Mouse (Mus musculus) kidney, embryonic 15.5 days (tissue): ENCODE measurements around the gene Dcaf12. TPM values are rescaled to one million over a fixed set of nuclear protein-coding genes. Genes with fewer than 3 reads are reported as not detected.

Source experiments
- ATAC-seq: fragments of 200-750 bp; cut with Nextera tagmentation; replicated peaks from 2 replicates; pipeline ENCODE4 v1.8.0; 2017; ENCODE audit warnings: moderate TSS enrichment; ENCODE audit not compliant: low FRiP score
- H3K27ac ChIP-seq: fragments of 300-500 bp; sonication (generic); 2 replicates; pipeline ENCODE4 v1.5.1; 2015; ENCODE audit warnings: mild to moderate bottlenecking, inconsistent platforms
- H3K27me3 ChIP-seq: fragments of 300-500 bp; sonication (generic); 2 replicates; pipeline ENCODE4 v1.6.1; 2015; ENCODE audit warnings: inconsistent platforms
- H3K36me3 ChIP-seq: fragments of 300-500 bp; sonication (generic); 2 replicates; pipeline ENCODE4 v1.6.1; 2015; ENCODE audit warnings: inconsistent platforms
- H3K4me1 ChIP-seq: fragments of 300-500 bp; sonication (generic); 2 replicates; pipeline ENCODE4 v1.6.1; 2015; ENCODE audit warnings: inconsistent platforms
- H3K4me2 ChIP-seq: fragments of 300-500 bp; sonication (generic); 2 replicates; pipeline ENCODE4 v1.6.1; 2015; ENCODE audit warnings: moderate library complexity, mild to moderate bottlenecking, inconsistent platforms
- H3K4me3 ChIP-seq: fragments of 300-500 bp; sonication (generic); replicated peaks from 2 replicates; pipeline ENCODE4 v1.5.1; 2015; ENCODE audit warnings: mild to moderate bottlenecking, inconsistent platforms
- H3K9ac ChIP-seq: fragments of 300-500 bp; sonication (generic); 2 replicates; pipeline ENCODE4 v1.6.1; 2015; ENCODE audit warnings: mild to moderate bottlenecking, inconsistent platforms
- H3K9me3 ChIP-seq: fragments of 300-500 bp; sonication (generic); replicated peaks from 2 replicates; pipeline ENCODE4 v1.6.1; 2016; ENCODE audit warnings: inconsistent platforms
- WGBS: fragments of 180-500 bp; shearing (Covaris S2); methylation state at CpG from one replicate; pipeline ENCODE4 v1.1.7; 2015; ENCODE audit warnings: mixed read lengths; 5-methylcytosine and 5-hydroxymethylcytosine counted together
- polyA plus RNA-seq: library from polyadenylated mRNA; unstranded; fragments of >200 nt; fragmentation: Nextera tagmentation; extraction: Ambion mirVana; gene quantifications from 2 replicates; pipeline ENCODE4 v1.2.1, GENCODE M21; 2015

The Dcaf12 gene
- polyA plus RNA-seq, result 65.7 and 67.9 TPM in 2 replicates

DNA sequence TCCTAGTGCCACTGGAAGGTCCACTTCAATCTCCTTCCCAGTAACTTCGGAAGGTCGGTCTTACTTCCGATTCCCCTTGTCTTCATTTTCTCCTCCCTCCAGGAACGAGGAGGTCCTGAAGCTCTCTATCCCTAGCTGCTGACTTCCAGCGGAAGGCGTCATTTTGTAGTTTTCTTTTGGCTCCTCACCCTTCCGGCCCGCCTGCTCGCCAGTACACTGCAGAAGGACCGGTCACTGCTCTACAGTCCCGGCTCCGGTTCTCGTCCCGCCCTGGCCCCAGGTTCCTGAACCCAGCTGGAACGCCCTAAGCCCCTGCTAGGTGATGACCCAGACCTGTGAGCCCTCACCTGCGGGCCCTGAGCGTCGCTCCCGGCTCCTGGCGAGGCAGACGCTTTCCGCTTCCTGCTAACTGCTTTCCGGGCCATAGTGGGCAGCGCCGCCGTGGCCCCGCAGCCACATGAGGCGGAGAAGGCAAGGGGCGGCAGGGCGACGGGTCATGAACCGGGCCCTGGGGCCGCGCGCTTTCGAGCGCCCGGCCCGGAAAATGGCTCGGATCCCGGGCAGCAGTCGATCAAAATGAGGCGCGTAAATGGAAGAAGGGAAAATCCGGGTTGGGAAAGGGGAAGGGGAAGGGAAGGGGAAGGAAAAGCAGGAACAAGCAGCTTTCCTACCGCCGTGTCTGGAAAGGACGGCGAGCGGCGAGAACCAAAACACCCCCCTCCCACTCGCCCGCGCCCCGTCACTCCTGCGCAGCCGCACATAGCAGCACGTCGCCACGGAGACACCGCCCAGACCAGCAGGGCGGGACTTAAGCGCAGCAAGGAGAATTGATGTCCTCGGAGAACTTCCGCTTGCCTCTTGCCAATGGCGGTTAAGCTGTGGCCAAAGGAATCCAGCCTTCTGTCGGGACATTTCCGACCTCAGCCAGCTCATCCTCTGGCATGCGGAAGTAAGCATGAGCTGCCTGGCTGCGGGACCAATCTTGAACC is at the start of gene Dcaf12:
Gene Dcaf12 (minus strand): TSS at position 749 of the 989 bp plus-strand sequence.
- Histone ChIP-seq H3K4me3 (peak within 1 kb of the TSS; percentile 98), H3K27me3 (no peaks in the 10 kb centered on the region), H3K4me1 (peaks cover 21% of the 10 kb centered on the region), H3K27ac (peak within 1 kb of the TSS; percentile 99), H3K4me2 (peak within 1 kb of the TSS; percentile 77), H3K36me3 (peaks cover 38% of the 10 kb centered on the region), H3K9me3 (no peaks in the 10 kb centered on the region), H3K9ac (peak within 1 kb of the TSS; percentile 97)
- WGBS, result under 1% methylated on average over 70 of the region's 70 CpGs
- peak; percentile 97 for ATAC-seq

GRCm38 (mm10) chr4:41361059-41361458 is 46.4 kb upstream of the Dcaf12 start:
- 91% methylated on average over 3 of the region's 3 CpGs for WGBS
- Histone ChIP-seq H3K4me1 (no peaks in the 10 kb centered on the region), H3K9ac (no peak overlapping the region), H3K27me3 (no peaks in the 10 kb centered on the region), H3K4me2 (no peak overlapping the region), H3K36me3 (peaks cover 17% of the 10 kb centered on the region), H3K9me3 (no peaks in the 10 kb centered on the region), H3K27ac (no peak overlapping the region), H3K4me3 (no peak overlapping the region)
- no peak for ATAC-seq

DNA sequence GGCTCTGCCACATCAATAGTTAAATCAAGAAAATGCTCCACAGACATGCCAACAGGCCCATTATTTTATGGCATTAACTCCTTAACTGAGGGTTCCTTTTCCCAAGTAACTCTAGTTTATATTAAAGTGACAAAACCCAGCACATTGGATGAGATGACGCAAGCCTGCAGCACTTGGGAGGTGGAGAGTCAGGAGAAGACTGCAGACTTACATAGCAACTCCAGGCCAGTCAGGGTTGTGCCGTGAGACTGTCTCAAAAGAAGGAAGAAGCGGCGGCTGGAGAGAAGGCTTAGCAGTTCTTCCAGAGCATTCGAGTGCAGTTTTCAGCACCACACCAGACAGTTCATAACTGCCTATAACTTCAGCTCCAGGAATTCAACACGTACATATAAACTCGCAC is 44.7 kb upstream of the Dcaf12 start:
- Histone ChIP-seq H3K4me2 (no peak overlapping the region), H3K9ac (no peak overlapping the region), H3K27ac (no peak overlapping the region), H3K9me3 (no peaks in the 10 kb centered on the region), H3K4me3 (no peak overlapping the region), H3K36me3 (peaks cover 26% of the 10 kb centered on the region), H3K27me3 (no peaks in the 10 kb centered on the region), H3K4me1 (no peaks in the 10 kb centered on the region)
- no peak for ATAC-seq
- WGBS, result 96% methylated on average over 7 of the region's 7 CpGs

DNA sequence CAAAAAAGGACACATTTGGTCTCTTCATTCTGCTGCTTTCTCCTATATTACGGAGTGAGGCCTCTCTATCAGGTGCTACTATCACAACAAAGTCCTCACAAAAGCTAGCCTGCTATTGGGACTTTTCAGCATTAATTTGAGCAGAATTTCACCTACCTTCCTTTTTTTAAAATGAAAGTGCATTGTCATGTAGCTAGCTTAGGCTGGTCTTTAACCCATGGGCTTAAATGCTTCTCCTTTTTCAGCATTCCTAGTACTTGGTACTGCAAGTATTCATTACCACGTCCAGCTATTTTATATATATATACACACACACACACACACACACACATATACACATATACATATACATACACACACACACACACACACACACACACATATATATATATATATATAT is 44.0 kb upstream of the Dcaf12 start:
- no peaks in the 10 kb centered on the region for H3K4me1 ChIP-seq
- 92% methylated on average over 2 of the region's 2 CpGs for WGBS
- peaks cover 26% of the 10 kb centered on the region for H3K36me3 ChIP-seq
- no peak for ATAC-seq
- H3K9me3 ChIP-seq, result no peaks in the 10 kb centered on the region
- H3K4me2 ChIP-seq, result no peak overlapping the region
- H3K27ac ChIP-seq, result no peak overlapping the region
- H3K27me3 ChIP-seq, result no peaks in the 10 kb centered on the region
- no peak overlapping the region for H3K9ac ChIP-seq
- no peak overlapping the region for H3K4me3 ChIP-seq

- WGBS, result 77% methylated on average over 2 of the region's 2 CpGs
These were observed 42.5 kb upstream of the Dcaf12 start for GRCm38 (mm10) chr4:41357154-41357553.

DNA sequence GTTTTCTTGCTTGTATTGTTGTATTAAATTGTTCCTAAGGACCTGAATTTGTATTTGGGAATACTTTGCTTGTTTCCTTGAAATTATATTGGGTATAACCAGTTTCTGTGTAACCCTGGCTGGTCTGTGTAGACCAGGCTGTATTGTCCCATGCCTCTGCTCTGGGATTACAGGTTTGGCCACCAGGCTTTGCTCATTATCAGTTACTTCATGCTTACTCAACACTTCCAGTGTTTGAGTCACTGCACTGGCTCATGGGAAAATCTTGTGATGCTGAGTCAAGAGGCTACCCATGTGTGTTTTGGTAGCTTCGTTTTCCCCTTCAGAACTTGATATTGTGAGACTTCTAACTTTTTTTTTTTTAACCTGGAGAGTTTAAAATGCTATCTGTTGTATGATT is 38.6 kb upstream of the Dcaf12 start:
- Histone ChIP-seq H3K36me3 (peaks cover 32% of the 10 kb centered on the region), H3K27ac (no peak overlapping the region), H3K4me2 (no peak overlapping the region), H3K9me3 (no peaks in the 10 kb centered on the region), H3K4me3 (no peak overlapping the region), H3K4me1 (peaks cover 5% of the 10 kb centered on the region; the same call in 1 of the 2 replicates), H3K27me3 (no peaks in the 10 kb centered on the region), H3K9ac (no peak overlapping the region)
- no peak for ATAC-seq
- WGBS, result 90% methylated on average over 1 of the region's 1 CpGs

More at GRCm38 (mm10) chr4:41357154-41357553, 42.5 kb upstream of the Dcaf12 start:
- no peak overlapping the region for H3K27ac ChIP-seq
- H3K27me3 ChIP-seq, result no peaks in the 10 kb centered on the region
- no peaks in the 10 kb centered on the region for H3K4me1 ChIP-seq
- no peak overlapping the region for H3K4me2 ChIP-seq
- peaks cover 34% of the 10 kb centered on the region for H3K36me3 ChIP-seq
- H3K9ac ChIP-seq, result no peak overlapping the region
- H3K9me3 ChIP-seq, result no peaks in the 10 kb centered on the region
- ATAC-seq, result no peak
- no peak overlapping the region for H3K4me3 ChIP-seq

- no peak for ATAC-seq
- Histone ChIP-seq H3K4me1 (peaks cover 10% of the 10 kb centered on the region), H3K27ac (no peak overlapping the region), H3K9me3 (no peaks in the 10 kb centered on the region), H3K36me3 (peaks cover 32% of the 10 kb centered on the region), H3K27me3 (no peaks in the 10 kb centered on the region), H3K4me2 (no peak overlapping the region), H3K9ac (no peak overlapping the region), H3K4me3 (no peak overlapping the region)
- 92% methylated on average over 4 of the region's 4 CpGs for WGBS
These were observed 38.1 kb upstream of the Dcaf12 start for GRCm38 (mm10) chr4:41352758-41353157.

DNA sequence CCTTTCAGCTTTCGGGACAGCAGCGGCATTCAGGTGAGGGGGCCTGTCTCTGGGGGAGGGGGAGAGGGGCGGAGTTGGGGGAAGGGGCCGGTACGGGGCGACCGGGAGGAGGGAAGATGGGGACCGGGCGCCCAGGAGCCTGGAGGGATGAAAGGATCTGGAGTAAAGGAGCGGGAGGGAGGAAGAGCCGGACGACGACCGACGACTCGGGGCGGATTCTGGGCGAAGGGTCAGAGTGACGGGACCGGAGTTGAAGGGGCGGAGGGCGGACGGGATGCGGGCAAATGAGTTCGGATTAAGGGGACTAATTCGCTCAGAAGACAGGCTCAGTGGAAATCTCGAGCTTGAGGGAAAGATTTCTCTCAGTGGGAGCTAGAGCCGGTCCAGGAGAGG is 34.5 kb upstream of the Dcaf12 start:
- Histone ChIP-seq H3K4me1 (peaks cover 15% of the 10 kb centered on the region), H3K36me3 (peaks cover 16% of the 10 kb centered on the region), H3K27ac (peak overlapping the region; percentile 97), H3K4me3 (peak overlapping the region; percentile 89), H3K4me2 (peak overlapping the region; percentile 64), H3K27me3 (no peaks in the 10 kb centered on the region), H3K9ac (peak overlapping the region; percentile 70), H3K9me3 (no peaks in the 10 kb centered on the region)
- WGBS, result under 1% methylated on average over 28 of the region's 28 CpGs
- ATAC-seq, result peak; percentile 76; the same call in 1 of the 2 replicates

GRCm38 (mm10) chr4:41348584-41349198 is 34.0 kb upstream of the Dcaf12 start, which contains the start of gene Ubap1:
TSS of gene Ubap1 (plus strand) at chr4:41348996.
- H3K9me3 ChIP-seq, result no peaks in the 10 kb centered on the region
- H3K4me3 ChIP-seq, result peak within 1 kb of the TSS; percentile 89
- peaks cover 16% of the 10 kb centered on the region for H3K36me3 ChIP-seq
- peak within 1 kb of the TSS; percentile 64 for H3K4me2 ChIP-seq
- peak within 1 kb of the TSS; percentile 70 for H3K9ac ChIP-seq
- peaks cover 15% of the 10 kb centered on the region for H3K4me1 ChIP-seq
- peak within 1 kb of the TSS; percentile 97 for H3K27ac ChIP-seq
- WGBS, result under 1% methylated on average over 31 of the region's 31 CpGs
- no peaks in the 10 kb centered on the region for H3K27me3 ChIP-seq
- ATAC-seq, result peak; percentile 99

DNA sequence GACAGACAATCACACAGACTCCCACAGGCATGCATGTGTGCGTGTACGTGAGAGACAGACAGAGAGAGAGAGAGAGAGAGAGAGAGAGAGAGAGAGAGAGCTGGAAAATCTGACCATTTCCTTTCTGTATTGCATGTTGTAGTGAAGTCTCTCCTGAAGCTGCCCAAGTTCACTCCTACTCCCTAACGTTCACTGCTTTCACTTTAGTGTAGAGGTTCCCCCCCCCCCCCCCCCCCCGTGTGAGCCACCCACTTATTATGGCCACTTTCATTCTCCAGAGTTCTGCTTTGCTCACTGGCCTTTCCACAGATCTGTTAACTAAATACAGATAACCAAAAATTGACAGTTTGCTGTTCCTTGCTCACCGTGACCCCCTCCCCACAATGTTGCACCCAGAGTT is 33.1 kb upstream of the Dcaf12 start:
- H3K36me3 ChIP-seq, result peaks cover 15% of the 10 kb centered on the region
- H3K4me2 ChIP-seq, result peak overlapping the region; percentile 57
- H3K27me3 ChIP-seq, result no peaks in the 10 kb centered on the region
- H3K9me3 ChIP-seq, result no peaks in the 10 kb centered on the region
- no peak for ATAC-seq
- 21% methylated on average over 5 of the region's 5 CpGs for WGBS
- 0 out of 2 replicates have a peak overlapping the region, but pooled peaks have one; percentile 89 for H3K4me3 ChIP-seq
- no peak overlapping the region for H3K9ac ChIP-seq
- H3K4me1 ChIP-seq, result peaks cover 15% of the 10 kb centered on the region
- H3K27ac ChIP-seq, result peak overlapping the region; percentile 62

DNA sequence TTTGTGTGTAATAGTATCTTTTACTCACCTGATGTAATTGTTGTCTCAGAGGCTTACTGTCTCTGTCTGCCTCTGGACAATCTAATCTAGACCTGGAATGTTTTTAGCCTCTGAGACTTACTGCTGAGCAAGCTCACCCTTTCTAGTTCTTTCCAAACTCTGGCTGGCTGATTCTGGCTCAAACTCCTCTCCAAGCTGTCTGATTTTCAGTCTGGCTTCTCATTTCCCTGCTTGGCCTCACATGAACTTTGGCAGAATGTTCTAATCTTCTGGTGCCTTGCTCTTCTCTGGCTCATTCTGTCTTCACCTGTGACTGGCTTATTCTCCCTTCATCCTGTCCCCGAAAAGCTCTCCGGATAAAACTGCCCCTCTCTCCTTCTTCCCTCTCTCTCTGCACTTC is 31.3 kb upstream of the Dcaf12 start:
- no peaks in the 10 kb centered on the region for H3K27me3 ChIP-seq
- WGBS, result 81% methylated on average over 2 of the region's 2 CpGs
- H3K4me3 ChIP-seq, result no peak overlapping the region
- H3K4me1 ChIP-seq, result peaks cover 15% of the 10 kb centered on the region
- ATAC-seq, result no peak
- no peak overlapping the region for H3K4me2 ChIP-seq
- H3K9ac ChIP-seq, result no peak overlapping the region
- no peak overlapping the region for H3K27ac ChIP-seq
- H3K9me3 ChIP-seq, result no peaks in the 10 kb centered on the region
- H3K36me3 ChIP-seq, result no peaks in the 10 kb centered on the region
